Mouse (Mus musculus): ENCODE data around the gene Mgea5. TPM values are rescaled to one million over a fixed set of nuclear protein-coding genes. Genes with fewer than 3 reads are reported as not detected.

Mgea5 gene
- polyA plus RNA-seq, 1 experiment from 2014 or later, result 71.2 TPM

DNA sequence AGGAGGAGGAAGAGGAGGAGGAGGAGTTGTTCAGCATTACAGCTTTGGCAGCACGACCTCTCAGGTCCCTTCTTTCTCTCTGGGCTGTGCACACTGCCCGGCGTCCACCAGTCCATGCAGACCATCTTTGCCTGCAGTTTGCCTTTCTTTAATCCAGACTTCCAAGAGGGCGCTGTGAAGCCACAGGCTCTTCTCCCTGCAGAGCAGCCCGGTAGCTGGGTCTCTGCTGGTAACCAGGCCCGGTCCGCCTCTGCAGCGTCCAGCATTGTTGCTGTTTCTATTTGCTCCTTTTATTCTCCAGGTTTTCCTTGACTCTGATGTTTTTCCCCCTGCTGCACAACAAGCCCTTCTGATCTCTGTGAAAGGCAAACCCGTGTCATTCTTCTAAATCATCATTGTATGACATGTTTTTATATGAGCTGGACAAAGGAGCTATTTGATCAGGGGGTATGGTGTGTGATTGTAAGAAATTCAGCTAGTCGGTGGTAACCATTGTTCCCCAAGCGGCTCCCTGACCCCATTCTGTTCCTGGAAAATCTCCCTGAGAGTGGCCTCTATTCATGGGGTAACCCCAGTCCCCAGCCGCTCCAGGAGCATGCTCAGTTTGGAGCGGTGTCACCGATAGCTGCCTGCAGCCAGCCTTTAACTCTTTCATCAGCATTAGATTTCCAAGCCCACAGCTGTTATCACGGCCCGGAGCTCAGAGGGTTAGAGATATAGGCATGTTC, 66.0 kb downstream of the Mgea5 start:
- Histone ChIP-seq H3K36me3 (no peaks in the 10 kb centered on the region), H3K4me3 (replicated peaks) (peak overlapping the region; percentile 26), H3K4me2 (peak overlapping the region; percentile 58), H3K4me1 (peaks cover 23% of the 10 kb centered on the region), H3K9ac (replicated peaks) (peak overlapping the region; percentile 29; the same call in 1 of the 2 replicates), H3K27ac (replicated peaks) (peak overlapping the region; percentile 78), H3K9me3 (replicated peaks) (no peaks in the 10 kb centered on the region), H3K27me3 (replicated peaks) (peaks cover 8% of the 10 kb centered on the region)
- 4% methylated on average over 16 of the region's 16 CpGs for WGBS
- ATAC-seq (ENCODE audit: low FRiP score), result peak; percentile 93

DNA sequence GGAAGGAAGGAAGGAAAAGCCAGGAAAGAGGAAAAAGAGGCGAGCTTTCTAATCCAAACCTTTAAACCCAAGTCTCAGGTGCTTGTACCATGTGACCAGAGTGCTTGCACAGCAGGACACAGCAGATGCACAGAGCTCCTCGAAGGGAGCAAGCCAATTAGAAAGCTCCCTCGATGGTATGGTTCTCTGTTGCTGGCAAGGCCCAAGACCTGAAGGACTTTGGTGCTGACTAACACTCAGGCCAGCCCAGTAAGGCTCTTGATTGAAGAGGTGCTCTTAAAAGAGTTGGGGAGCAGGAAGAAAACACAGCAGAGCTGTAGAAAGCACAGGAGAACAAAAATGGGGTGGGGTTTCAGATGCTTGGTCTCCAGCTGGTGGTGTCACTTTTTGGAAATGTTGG, 74.9 kb downstream of the Mgea5 start:
- Histone ChIP-seq H3K27ac (replicated peaks) (no peak overlapping the region), H3K9me3 (replicated peaks) (no peaks in the 10 kb centered on the region)

More for the DNA sequence above, 74.9 kb downstream of the Mgea5 start:
- ATAC-seq (ENCODE audit: low FRiP score), result no peak
- 64% methylated on average over 3 of the region's 3 CpGs for WGBS
- H3K36me3 ChIP-seq, result no peaks in the 10 kb centered on the region
- no peak overlapping the region for H3K4me3 ChIP-seq (replicated peaks)
- no peaks in the 10 kb centered on the region for H3K27me3 ChIP-seq (replicated peaks)
- no peak overlapping the region for H3K4me2 ChIP-seq
- 0 out of 2 replicates have a peak, but pooled peaks cover 4% of the 10 kb centered on the region for H3K4me1 ChIP-seq
- no peak overlapping the region for H3K9ac ChIP-seq (replicated peaks)

Other genes starting within 250 kb of the Mgea5 start
- 11.0 and 11.6 TPM in 2 replicates for gene Poll, start 223.3 kb downstream of the Mgea5 start, polyA plus RNA-seq (2015; fragmentation: Nextera tagmentation; extraction: Ambion mirVana)
- 76.7 and 80.3 TPM in 2 replicates for gene Gm17018, start 223.2 kb downstream of the Mgea5 start, polyA plus RNA-seq (2015; fragmentation: Nextera tagmentation; extraction: Ambion mirVana)
- gene Fbxw4, start 123.5 kb downstream of the Mgea5 start, polyA plus RNA-seq (2015; fragmentation: Nextera tagmentation; extraction: Ambion mirVana), result 8.2 and 8.4 TPM in 2 replicates
- gene Fgf8, start 40.9 kb downstream of the Mgea5 start, polyA plus RNA-seq (2015; fragmentation: Nextera tagmentation; extraction: Ambion mirVana), result 0.13 and 0.31 TPM in 2 replicates
- gene Npm3, start 34.2 kb downstream of the Mgea5 start, polyA plus RNA-seq (2015; fragmentation: Nextera tagmentation; extraction: Ambion mirVana), result 7.1 and 9.1 TPM in 2 replicates
- gene Kcnip2, start 32.2 kb upstream of the Mgea5 start, polyA plus RNA-seq (2015; fragmentation: Nextera tagmentation; extraction: Ambion mirVana), result 19.1 and 19.4 TPM in 2 replicates
- gene Armh3, start 214.7 kb upstream of the Mgea5 start, polyA plus RNA-seq (2015; fragmentation: Nextera tagmentation; extraction: Ambion mirVana), result 20.5 and 21.3 TPM in 2 replicates
- gene Hps6, start 219.7 kb upstream of the Mgea5 start, polyA plus RNA-seq (2015; fragmentation: Nextera tagmentation; extraction: Ambion mirVana), result 5.4 and 7.8 TPM in 2 replicates